In genomic region chrX:134058987-134059712, GRCm38 (mm10) we compare ENCODE assay signal across 8 mouse cellular contexts. TPM values are rescaled to one million over a fixed set of nuclear protein-coding genes. Genes with fewer than 3 reads are reported as not detected.
DNase-seq lines count a peak whose midpoint lies in the region; ATAC-seq and TF ChIP-seq lines count a peak whose summit lies in the region.

TSS of gene Cstf2 (plus strand) at chrX:134059187.

- WGBS in heart, embryonic 10.5 days = 17% methylated on average over 75 of the region's 77 CpGs
- WGBS in kidney, embryonic 15.5 days = 18% methylated on average over 76 of the region's 77 CpGs

- H3K27me3 ChIP-seq in heart, embryonic 10.5 days (ENCODE audit: insufficient read depth, poor library complexity, severe bottlenecking) = no peaks in the 10 kb centered on the region; the same call in 1 of the 2 replicates
- 0 out of 2 replicates have a peak, but pooled peaks cover 3% of the 10 kb centered on the region for H3K27me3 ChIP-seq in kidney, embryonic 15.5 days

- H3K9ac ChIP-seq in kidney, embryonic 15.5 days = peak within 1 kb of the TSS; percentile 62

- no peaks in the 10 kb centered on the region for H3K9me3 ChIP-seq in heart, embryonic 10.5 days
- H3K9me3 ChIP-seq in kidney, embryonic 15.5 days (replicated peaks) = no peaks in the 10 kb centered on the region

- DNase-seq in A20 (ENCODE audit: low read depth, low spot score) (peak; percentile 94), liver (peak; percentile 93)
- DNase-seq in heart, embryonic 10.5 days (ENCODE audit: low spot score) = peak; percentile 96
- DNase-seq in spleen, postnatal 4 days (ENCODE audit: low spot score in 2 of 2) = peak; percentile 92 to 95

- peaks cover 20% of the 10 kb centered on the region; the same call in 1 of the 2 replicates for H3K36me3 ChIP-seq in heart, embryonic 10.5 days
- H3K36me3 ChIP-seq in kidney, embryonic 15.5 days = peaks cover 20% of the 10 kb centered on the region

- TF ChIP-seq CTCF in bone marrow macrophage, adult 2 months (IDR thresholded peaks at IDR 0.05; ENCODE audit: low read depth, low read length) = no peak
- no peak for TF ChIP-seq CTCF in embryonic fibroblast, embryonic 13.5 days (IDR thresholded peaks at IDR 0.05; ENCODE audit: borderline replicate concordance, insufficient read depth, low read length)

- H3K4me2 ChIP-seq in kidney, embryonic 15.5 days = peak within 1 kb of the TSS; percentile 54

- no peaks in the 10 kb centered on the region for H3K4me1 ChIP-seq in bone marrow macrophage, adult 2 months (ENCODE audit: control insufficient read depth, insufficient read depth, low read length)
- no peaks in the 10 kb centered on the region for H3K4me1 ChIP-seq in embryonic fibroblast, embryonic 13.5 days (ENCODE audit: control insufficient read depth, insufficient read depth, low read length)
- no peaks in the 10 kb centered on the region for H3K4me1 ChIP-seq in heart, embryonic 10.5 days
- 0 out of 2 replicates have a peak, but pooled peaks cover 3% of the 10 kb centered on the region for H3K4me1 ChIP-seq in kidney, embryonic 15.5 days

- no peak for TF ChIP-seq POLR2A in bone marrow macrophage, adult 2 months (IDR thresholded peaks at IDR 0.05; ENCODE audit: borderline replicate concordance, low read depth, low read length)
- TF ChIP-seq POLR2A in embryonic fibroblast, embryonic 13.5 days (IDR thresholded peaks at IDR 0.05; ENCODE audit: low read depth, low read length) = peak; percentile 65

- H3K27ac ChIP-seq in bone marrow macrophage, adult 2 months (ENCODE audit: insufficient read depth, low read depth, low read length) = peak within 1 kb of the TSS; percentile 73
- H3K27ac ChIP-seq in embryonic fibroblast, embryonic 13.5 days (ENCODE audit: insufficient read depth, low read length) = peak within 1 kb of the TSS; percentile 80
- H3K27ac ChIP-seq in heart, embryonic 10.5 days = peak within 1 kb of the TSS; percentile 89
- peak within 1 kb of the TSS; percentile 92 for H3K27ac ChIP-seq in kidney, embryonic 15.5 days

- peak within 1 kb of the TSS; percentile 84 for H3K4me3 ChIP-seq in bone marrow macrophage, adult 2 months (ENCODE audit: insufficient read depth, low read length)
- peak within 1 kb of the TSS; percentile 55 for H3K4me3 ChIP-seq in embryonic fibroblast, embryonic 13.5 days (ENCODE audit: insufficient read depth, low read length)
- H3K4me3 ChIP-seq in heart, embryonic 10.5 days = peak within 1 kb of the TSS; percentile 65
- peak within 1 kb of the TSS; percentile 65 for H3K4me3 ChIP-seq in kidney, embryonic 15.5 days (replicated peaks)

- ATAC-seq in kidney, embryonic 15.5 days (replicated peaks; ENCODE audit: low FRiP score) = peak; percentile 99
- peak; percentile 91 for ATAC-seq in monocyte, adult 5-6 weeks (replicated peaks; ENCODE audit: insufficient number of reproducible peaks, low FRiP score, low TSS enrichment, poor library complexity, severe bottlenecking)

RNA-seq across cellular contexts. Expression of gene Cstf2, which starts in this region (rescaled TPM):
- 14.7 and 16.9 TPM in 2 replicates for polyA plus RNA-seq in bone marrow macrophage, adult 2 months (2012; ENCODE audit: insufficient read depth, insufficient read length, missing spikeins)
- 29.3 and 39.3 TPM in 2 replicates for polyA plus RNA-seq in embryonic fibroblast, embryonic 13.5 days (2011; ENCODE audit: insufficient read length, low read depth, missing spikeins)
- 49.1 and 49.9 TPM in 2 replicates for polyA plus RNA-seq in heart, embryonic 10.5 days (2016; fragmentation: Nextera tagmentation; extraction: Ambion mirVana)
- polyA plus RNA-seq in kidney, embryonic 15.5 days (2015; fragmentation: Nextera tagmentation; extraction: Ambion mirVana) = 47.7 and 49.1 TPM in 2 replicates
- 25.1 to 39.4 TPM (median 28.4 TPM) in 3 replicates for total RNA-seq in monocyte, adult 5-6 weeks (2017)

Comparison
In these comparisons a context has a peak if more than half of its experiments do, and no peak if none do; other contexts are left out.
1. Peak in every context shown above with its lines: DNase-seq, ATAC-seq, H3K4me3 ChIP-seq and H3K27ac ChIP-seq.